Mouse (Mus musculus): ENCODE measurements around the gene Psg21.
"Not testable (repeated sequence)": the region's sequence is repeated elsewhere in the genome, so short reads cannot be mapped to it uniquely, and the experiment has no call there.

Gene Psg21

DNA sequence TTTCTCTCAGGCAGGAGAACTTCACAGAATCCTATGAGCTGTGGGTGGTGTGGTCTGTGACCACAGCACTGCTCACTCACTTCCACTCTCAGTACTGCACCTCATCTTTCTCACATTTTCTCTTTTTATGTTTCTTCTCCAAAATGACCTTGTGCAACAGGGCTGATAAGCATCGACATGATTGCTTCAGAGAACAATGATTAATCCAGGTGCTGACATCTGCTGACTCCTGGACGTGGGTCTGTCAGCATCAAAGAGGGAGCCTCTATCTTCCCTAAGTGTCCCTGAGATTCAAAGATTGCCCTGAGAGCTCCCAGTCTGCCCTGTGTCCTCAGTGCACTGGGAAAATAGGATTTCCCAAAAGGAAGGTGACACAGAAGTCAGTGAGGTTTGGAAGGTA is at the start of gene Psg21:
Gene Psg21 (minus strand): TSS at position 101 of the 400 bp plus-strand sequence.
- not testable (repeated sequence) for DNase-seq (ENCODE audit: low read depth, low spot score)

DNA sequence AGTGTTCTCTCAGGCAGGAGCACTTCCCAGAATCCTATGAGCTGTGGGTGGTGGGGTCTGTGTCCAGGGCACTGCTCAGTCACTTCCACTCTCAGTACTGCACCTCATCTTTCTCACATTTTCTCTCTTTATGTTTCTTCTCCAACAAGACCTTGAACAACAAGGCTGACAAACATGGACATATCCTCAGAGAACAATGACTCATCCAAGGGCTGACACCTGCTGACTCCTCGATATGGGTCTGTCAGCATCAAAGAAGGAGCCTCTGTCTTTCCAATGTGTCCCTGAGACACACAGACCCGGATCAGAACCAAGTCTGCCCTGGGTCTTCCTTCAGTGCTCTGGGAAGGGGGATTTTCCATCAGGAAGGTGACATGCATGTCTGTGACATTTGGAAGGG is 29.6 kb upstream of the Psg21 start, which contains the start of gene Psg20:
Gene Psg20 (minus strand): TSS at position 101 of the 400 bp plus-strand sequence.
- DNase-seq (ENCODE audit: low read depth, low spot score) = no peak

DNA sequence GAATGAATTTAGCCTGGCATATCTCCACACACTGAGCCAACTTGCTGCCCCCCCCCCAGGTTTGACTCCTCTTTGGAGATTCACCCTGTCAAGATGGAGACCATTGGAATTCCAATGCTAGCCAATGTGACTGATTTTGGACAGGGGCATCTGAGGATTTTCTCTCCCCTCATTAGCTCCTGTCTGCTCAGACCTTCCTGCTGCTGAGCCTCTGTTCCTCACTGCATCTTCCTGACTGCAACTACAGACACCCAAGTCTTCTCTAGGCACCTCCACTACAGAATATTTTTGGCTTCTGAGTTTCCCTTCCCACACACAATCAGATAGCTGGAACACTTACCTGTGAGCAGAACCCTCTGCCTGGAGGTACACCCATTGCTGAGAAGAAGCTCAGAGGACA is 29.1 kb upstream of the Psg21 start:
- no peak for DNase-seq (ENCODE audit: low read depth, low spot score)

DNA sequence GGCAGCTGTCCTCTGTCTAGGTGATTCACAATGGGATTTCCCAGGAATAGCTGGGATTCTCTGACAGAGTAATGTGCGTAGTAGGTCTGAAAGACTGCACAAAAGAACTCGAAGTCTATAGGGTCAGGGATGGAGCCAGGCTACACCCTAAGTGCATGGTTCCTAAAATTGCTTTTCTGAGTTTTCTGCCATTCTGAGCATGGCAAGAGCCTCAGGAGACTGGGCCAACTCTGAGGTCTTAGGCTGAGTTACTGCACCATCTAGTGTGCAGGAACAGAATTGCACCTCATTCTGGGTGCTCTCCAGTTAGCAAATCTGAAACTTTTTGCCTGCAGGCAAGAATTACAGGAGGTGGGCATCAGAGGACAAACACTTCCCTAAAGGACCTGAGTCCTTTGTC is 23.2 kb upstream of the Psg21 start:
- peak; percentile 39 for DNase-seq (ENCODE audit: low read depth, low spot score)

DNA sequence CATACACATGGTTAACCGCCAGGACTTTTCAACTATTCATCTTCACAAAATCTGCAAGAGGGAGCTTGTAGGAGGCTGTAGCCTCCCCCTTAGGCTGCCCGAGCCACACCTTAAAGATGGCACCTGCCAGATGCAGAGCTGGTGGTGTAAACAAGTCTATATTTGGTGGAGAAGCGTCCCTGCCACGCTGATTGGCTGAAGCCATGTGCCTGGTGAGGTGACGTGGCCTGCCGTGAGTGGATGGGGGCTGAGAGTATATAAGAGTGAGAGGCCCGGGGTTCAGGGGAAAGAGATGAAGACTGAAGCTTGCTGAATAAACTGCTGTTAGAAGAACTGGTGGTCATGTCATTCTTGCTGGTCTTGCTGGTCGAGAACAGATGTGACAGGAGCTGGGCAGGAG is 29.6 kb downstream of the Psg21 start:
- not testable (repeated sequence) for DNase-seq (ENCODE audit: low read depth, low spot score)

DNA sequence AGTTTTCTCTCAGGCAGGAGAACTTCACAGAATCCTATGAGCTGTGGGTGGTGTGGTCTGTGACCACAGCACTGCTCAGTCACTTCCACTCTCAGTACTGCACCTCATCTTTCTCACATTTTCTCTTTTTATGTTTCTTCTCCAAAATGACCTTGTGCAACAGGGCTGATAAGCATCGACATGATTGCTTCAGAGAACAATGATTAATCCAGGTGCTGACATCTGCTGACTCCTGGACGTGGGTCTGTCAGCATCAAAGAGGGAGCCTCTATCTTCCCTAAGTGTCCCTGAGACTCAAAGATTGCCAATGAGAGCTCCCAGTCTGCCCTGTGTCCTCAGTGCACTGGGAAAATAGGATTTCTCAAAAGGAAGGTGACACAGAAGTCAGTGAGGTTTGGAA is 40.1 kb downstream of the Psg21 start, which contains the start of gene Psg23:
Gene Psg23 (minus strand): TSS at position 101 of the 400 bp plus-strand sequence.
- DNase-seq (ENCODE audit: low read depth, low spot score) = not testable (repeated sequence)

Data from ES-CJ7 (cell line).